Mouse (Mus musculus) liver, embryonic 14.5 days (tissue): ENCODE data around the gene Gm48552. TPM values are rescaled to one million over a fixed set of nuclear protein-coding genes. Genes with fewer than 3 reads are reported as not detected.
A peak's percentile ranks its signal among the peaks of the same experiment; 100 is the strongest.

ENCODE experiments used
- ATAC-seq: fragments of 200-750 bp; cut with Nextera tagmentation; 2 replicates; pipeline ENCODE4 v1.8.0; 2017; ENCODE audit warnings: moderate number of reproducible peaks, mild to moderate bottlenecking, moderate library complexity; ENCODE audit not compliant: insufficient read depth
- DNase-seq, 3 experiments: peaks; one replicate each; pipeline ENCODE4 v3.0.0-alpha.2; 2012 to 2013; ENCODE audit warnings: low read depth in 3 of 3, low spot score in 3 of 3
- H3K27ac ChIP-seq: fragments of 300-500 bp; sonication (generic); 2 replicates; pipeline ENCODE4 v1.5.1; 2014; ENCODE audit warnings: moderate library complexity, mild to moderate bottlenecking, control low read depth, inconsistent platforms
- H3K27me3 ChIP-seq: fragments of 300-500 bp; sonication (generic); 2 replicates; pipeline ENCODE4 v1.6.1; 2014; ENCODE audit warnings: mild to moderate bottlenecking, low read length, moderate library complexity; ENCODE audit not compliant: control insufficient read depth, insufficient read depth
- H3K36me3 ChIP-seq: fragments of 300-500 bp; sonication (generic); replicated peaks from 2 replicates; pipeline ENCODE4 v1.6.1; 2014; ENCODE audit warnings: low read depth; ENCODE audit not compliant: control insufficient read depth, insufficient read depth
- H3K4me1 ChIP-seq, 2 experiments: fragments of 200-500 bp in 1 of 2; fragments of 300-500 bp in 1 of 2; sonication (generic) in 1 of 2; replicated peaks; 2 replicates each; pipeline ENCODE4 v1.6.1; 2012 to 2014; ENCODE audit warnings: antibody characterized with exemption in 1 of 2, inconsistent platforms in 1 of 2, low read length in 1 of 2; ENCODE audit not compliant: control insufficient read depth in 2 of 2, insufficient read depth in 2 of 2
- H3K4me2 ChIP-seq: fragments of 300-500 bp; sonication (generic); 2 replicates; pipeline ENCODE4 v1.6.1; 2014; ENCODE audit warnings: low read depth, mild to moderate bottlenecking, control low read depth, moderate library complexity
- H3K4me3 ChIP-seq, 2 experiments: fragments of 200-500 bp in 1 of 2; fragments of 300-500 bp in 1 of 2; sonication (generic) in 1 of 2; 2 replicates each; pipeline ENCODE4 v1.5.1; 2012 to 2014; ENCODE audit warnings: low read depth in 2 of 2, low read length in 2 of 2, mild to moderate bottlenecking in 2 of 2, control low read depth in 1 of 2, inconsistent platforms in 1 of 2, moderate library complexity in 1 of 2; ENCODE audit not compliant: insufficient read depth in 1 of 2
- H3K9ac ChIP-seq: fragments of 300-500 bp; sonication (generic); replicated peaks from 2 replicates; pipeline ENCODE4 v1.6.1; 2014; ENCODE audit warnings: mild to moderate bottlenecking, control low read depth, moderate library complexity
- H3K9me3 ChIP-seq: fragments of 300-500 bp; sonication (generic); 2 replicates; pipeline ENCODE4 v1.6.1; 2016; ENCODE audit warnings: low read length, mixed read lengths; ENCODE audit not compliant: control insufficient read depth
- CTCF ChIP-seq: IDR thresholded peaks from 2 replicates; pipeline ENCODE4 v1.5.1; 2016; ENCODE audit warnings: antibody characterized with exemption, low read depth, control low read depth
- EP300 ChIP-seq: IDR thresholded peaks from 2 replicates; pipeline ENCODE4 v1.6.1; 2016; ENCODE audit warnings: antibody characterized with exemption, low read depth
- WGBS: fragments of 180-500 bp; shearing (Covaris S2); extraction: QIAGEN DNeasy Blood & Tissue Kit; methylation state at CpG from one replicate; pipeline ENCODE4 v1.1.7; 2014; ENCODE audit not compliant: insufficient replicate concordance; 5-methylcytosine and 5-hydroxymethylcytosine counted together
- polyA plus RNA-seq, 2 experiments: library from polyadenylated mRNA; depleted of rRNA in 1 of 2; stranded (reverse) in 1 of 2; unstranded in 1 of 2; fragments of >200 nt; fragmentation: Nextera tagmentation in 1 of 2; extraction: Ambion mirVana in 1 of 2; gene quantifications; 2 replicates each; pipeline versions ENCODE4 v1.2.1 to v1.2.3; 2012 to 2014

Gm48552 gene
- polyA plus RNA-seq, 2 experiments = 0.36 to 0.90 TPM

- Histone ChIP-seq H3K9ac (no peak overlapping the region), H3K27ac (no peak overlapping the region), H3K27me3 (peaks cover 37% of the 10 kb centered on the region), H3K36me3 (no peaks in the 10 kb centered on the region), H3K4me3 (no peak overlapping the region), H3K9me3 (no peaks in the 10 kb centered on the region), H3K4me2 (no peak overlapping the region), H3K4me1 (0 out of 4 replicates have a peak, but pooled peaks cover 0 to 5% of the 10 kb centered on the region in 2 experiments)
- DNase-seq (no peak), ATAC-seq (no peak)
- TF ChIP-seq EP300 (no peak), CTCF (no peak)
- 61% methylated on average over 3 of the region's 3 CpGs for WGBS
These were observed 33.9 kb downstream of the Gm48552 start for GRCm38 (mm10) chr10:81422661-81423217.

GRCm38 (mm10) chr10:81423476-81424245 lies 34.9 kb downstream of the Gm48552 start:
- H3K4me1 ChIP-seq = 0 out of 4 replicates have a peak, but pooled peaks cover 0 to 5% of the 10 kb centered on the region in 2 experiments
- H3K4me3 ChIP-seq = no peak overlapping the region
- H3K9me3 ChIP-seq = no peaks in the 10 kb centered on the region
- ATAC-seq = no peak
- no peak overlapping the region for H3K27ac ChIP-seq
- no peak overlapping the region for H3K9ac ChIP-seq
- no peak overlapping the region for H3K4me2 ChIP-seq
- no peaks in the 10 kb centered on the region for H3K36me3 ChIP-seq
- TF ChIP-seq CTCF (no peak), EP300 (no peak)
- H3K27me3 ChIP-seq = peaks cover 46% of the 10 kb centered on the region
- no peak for DNase-seq
- 41% methylated on average over 4 of the region's 4 CpGs for WGBS

- WGBS = 9% methylated on average over 25 of the region's 25 CpGs
- no peaks in the 10 kb centered on the region for H3K9me3 ChIP-seq
- no peak overlapping the region for H3K4me3 ChIP-seq
- DNase-seq = no peak
- ATAC-seq = no peak
- H3K27me3 ChIP-seq = peaks cover 47% of the 10 kb centered on the region
- H3K4me1 ChIP-seq = peaks cover 0 to 5% of the 10 kb centered on the region in 2 experiments; a peak in 2 of 4 replicates
- 0 out of 2 replicates have a peak overlapping the region, but pooled peaks have one; percentile 6 for H3K4me2 ChIP-seq
- H3K27ac ChIP-seq = no peak overlapping the region
- no peak overlapping the region for H3K9ac ChIP-seq
- TF ChIP-seq CTCF (no peak), EP300 (no peak)
- H3K36me3 ChIP-seq = no peaks in the 10 kb centered on the region
These were observed 35.6 kb downstream of the Gm48552 start for GRCm38 (mm10) chr10:81424246-81425051.

DNA sequence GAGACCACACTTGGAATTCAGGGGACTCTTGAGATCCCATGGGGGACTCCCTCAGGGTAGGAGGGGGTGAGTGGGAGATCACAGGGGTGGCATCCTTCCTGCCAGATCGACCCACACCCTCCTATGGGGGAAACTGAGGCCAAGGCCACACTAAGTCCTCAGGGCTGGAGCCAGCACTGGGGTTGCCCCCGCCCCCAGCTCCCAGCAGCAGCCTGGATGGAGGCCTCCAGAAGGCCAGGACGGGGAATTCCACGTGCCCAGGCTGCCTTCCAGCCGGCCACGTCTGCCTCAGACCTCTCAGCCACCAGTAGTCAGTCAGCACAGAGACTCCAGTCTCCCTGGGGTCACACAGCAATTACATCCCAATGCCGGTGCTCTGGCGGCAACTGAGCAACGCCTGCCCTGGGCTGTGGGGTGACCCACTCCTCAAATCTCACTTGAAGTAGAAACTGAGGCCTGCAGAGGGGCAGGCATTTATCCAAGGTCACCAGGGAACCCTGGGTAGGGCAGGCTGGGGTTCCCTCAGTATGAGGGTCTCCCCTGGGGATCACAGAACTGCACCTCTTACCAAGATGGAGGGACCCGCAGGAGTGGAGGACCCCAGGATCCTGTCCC lies 36.5 kb downstream of the Gm48552 start:
- WGBS = 50% methylated on average over 10 of the region's 10 CpGs
- H3K4me2 ChIP-seq = 0 out of 2 replicates have a peak overlapping the region, but pooled peaks have one; percentile 5
- TF ChIP-seq EP300 = no peak
- TF ChIP-seq CTCF = no peak
- no peak for DNase-seq
- no peak overlapping the region for H3K27ac ChIP-seq
- H3K4me3 ChIP-seq = no peak overlapping the region
- ATAC-seq = no peak
- no peaks in the 10 kb centered on the region for H3K36me3 ChIP-seq
- peaks cover 0 to 5% of the 10 kb centered on the region in 2 experiments; a peak in 2 of 4 replicates for H3K4me1 ChIP-seq
- H3K9me3 ChIP-seq = no peaks in the 10 kb centered on the region
- no peak overlapping the region for H3K9ac ChIP-seq
- peaks cover 47% of the 10 kb centered on the region for H3K27me3 ChIP-seq
